Mouse (Mus musculus) bone marrow, adult 2 months (tissue): ENCODE results near the gene Shpk.

Source experiments
- CTCF ChIP-seq: fragments of 200-500 bp; IDR thresholded peaks from 2 replicates; pipeline ENCODE4 v1.5.1; 2011; ENCODE audit warnings: low read length, control low read depth; ENCODE audit not compliant: control insufficient read depth, insufficient read depth
- POLR2A ChIP-seq: fragments of 200-500 bp; IDR thresholded peaks from 2 replicates; pipeline ENCODE4 v1.6.1; 2011; ENCODE audit warnings: low read depth, mild to moderate bottlenecking, control low read depth, low read length, borderline replicate concordance; ENCODE audit not compliant: control insufficient read depth

GRCm38 (mm10) chr11:73233992-73234391 lies 34.7 kb downstream of the Shpk start, which contains the start of gene Trpv1:
- TF ChIP-seq CTCF (no peak), POLR2A (no peak)
